Mouse (Mus musculus): ENCODE measurements around the gene Lsm6. TPM values are rescaled to one million over a fixed set of nuclear protein-coding genes. Genes with fewer than 3 reads are reported as not detected.

Lsm6 gene
- polyA plus RNA-seq, 1 experiment from 2014 or later: 286 TPM

GRCm38 (mm10) chr8:78808439-78808838, 12.5 kb downstream of the Lsm6 start:
- ATAC-seq (ENCODE audit: insufficient read depth) (no peak), DNase-seq (no peak)
- no peak overlapping the region for H3K4me2 ChIP-seq
- no peak overlapping the region for H3K4me3 ChIP-seq (ENCODE audit: low read depth, low read length)
- no peaks in the 10 kb centered on the region for H3K9me3 ChIP-seq (ENCODE audit: low read depth, low read length)
- TF ChIP-seq CTCF (IDR thresholded peaks at IDR 0.05; ENCODE audit: low read depth): no peak
- no peaks in the 10 kb centered on the region for H3K4me1 ChIP-seq (ENCODE audit: insufficient read depth)
- WGBS: 86% methylated on average over 5 of the region's 5 CpGs
- H3K36me3 ChIP-seq (ENCODE audit: insufficient read depth): peaks cover 87% of the 10 kb centered on the region
- H3K27me3 ChIP-seq (ENCODE audit: insufficient read depth, low read length): no peaks in the 10 kb centered on the region
- no peak overlapping the region for H3K9ac ChIP-seq
- H3K27ac ChIP-seq (ENCODE audit: low read depth): no peak overlapping the region

GRCm38 (mm10) chr8:78807283-78807682, 13.7 kb downstream of the Lsm6 start:
- TF ChIP-seq CTCF (IDR thresholded peaks at IDR 0.05; ENCODE audit: low read depth): no peak
- Histone ChIP-seq H3K27me3 (ENCODE audit: insufficient read depth, low read length) (no peaks in the 10 kb centered on the region), H3K4me2 (no peak overlapping the region), H3K27ac (ENCODE audit: low read depth) (no peak overlapping the region), H3K36me3 (ENCODE audit: insufficient read depth) (peaks cover 76% of the 10 kb centered on the region), H3K4me3 (ENCODE audit: low read depth, low read length) (no peak overlapping the region), H3K9me3 (ENCODE audit: low read depth, low read length) (no peaks in the 10 kb centered on the region), H3K4me1 (ENCODE audit: insufficient read depth) (no peaks in the 10 kb centered on the region), H3K9ac (no peak overlapping the region)
- WGBS: 84% methylated on average over 9 of the region's 9 CpGs
- ATAC-seq (ENCODE audit: insufficient read depth) (no peak), DNase-seq (no peak)

GRCm38 (mm10) chr8:78806006-78806405, 14.9 kb downstream of the Lsm6 start:
- DNase-seq (no peak), ATAC-seq (ENCODE audit: insufficient read depth) (no peak)
- H3K27ac ChIP-seq (ENCODE audit: low read depth): no peak overlapping the region
- peaks cover 66% of the 10 kb centered on the region for H3K36me3 ChIP-seq (ENCODE audit: insufficient read depth)
- H3K4me1 ChIP-seq (ENCODE audit: insufficient read depth): no peaks in the 10 kb centered on the region
- no peak overlapping the region for H3K4me3 ChIP-seq (ENCODE audit: low read depth, low read length)
- no peak overlapping the region for H3K9ac ChIP-seq
- H3K9me3 ChIP-seq (ENCODE audit: low read depth, low read length): no peaks in the 10 kb centered on the region
- WGBS: 87% methylated on average over 5 of the region's 5 CpGs
- no peak overlapping the region for H3K4me2 ChIP-seq
- no peaks in the 10 kb centered on the region for H3K27me3 ChIP-seq (ENCODE audit: insufficient read depth, low read length)
- no peak for TF ChIP-seq CTCF (IDR thresholded peaks at IDR 0.05; ENCODE audit: low read depth)

GRCm38 (mm10) chr8:78801201-78801600, 19.7 kb downstream of the Lsm6 start:
- DNase-seq: no peak
- no peaks in the 10 kb centered on the region for H3K27me3 ChIP-seq (ENCODE audit: insufficient read depth, low read length)
- no peak overlapping the region for H3K4me3 ChIP-seq (ENCODE audit: low read depth, low read length)
- H3K9ac ChIP-seq: no peak overlapping the region
- no peaks in the 10 kb centered on the region for H3K4me1 ChIP-seq (ENCODE audit: insufficient read depth)
- no peaks in the 10 kb centered on the region for H3K9me3 ChIP-seq (ENCODE audit: low read depth, low read length)
- H3K27ac ChIP-seq (ENCODE audit: low read depth): no peak overlapping the region
- ATAC-seq (ENCODE audit: insufficient read depth): no peak
- H3K36me3 ChIP-seq (ENCODE audit: insufficient read depth): peaks cover 20% of the 10 kb centered on the region
- 90% methylated on average over 6 of the region's 6 CpGs for WGBS
- TF ChIP-seq CTCF (IDR thresholded peaks at IDR 0.05; ENCODE audit: low read depth): no peak
- H3K4me2 ChIP-seq: no peak overlapping the region

- Histone ChIP-seq H3K4me2 (no peak overlapping the region), H3K4me3 (ENCODE audit: low read depth, low read length) (no peak overlapping the region), H3K9me3 (ENCODE audit: low read depth, low read length) (no peaks in the 10 kb centered on the region), H3K36me3 (ENCODE audit: insufficient read depth) (0 out of 2 replicates have a peak, but pooled peaks cover 3% of the 10 kb centered on the region), H3K9ac (no peak overlapping the region), H3K4me1 (ENCODE audit: insufficient read depth) (no peaks in the 10 kb centered on the region), H3K27ac (ENCODE audit: low read depth) (no peak overlapping the region), H3K27me3 (ENCODE audit: insufficient read depth, low read length) (no peaks in the 10 kb centered on the region)
- TF ChIP-seq CTCF (IDR thresholded peaks at IDR 0.05; ENCODE audit: low read depth): no peak
- ATAC-seq (ENCODE audit: insufficient read depth) (no peak), DNase-seq (no peak)
- 78% methylated on average over 3 of the region's 3 CpGs for WGBS
Measured at GRCm38 (mm10) chr8:78798671-78799070, 22.3 kb downstream of the Lsm6 start.

- H3K36me3 ChIP-seq (ENCODE audit: insufficient read depth): 0 out of 2 replicates have a peak, but pooled peaks cover 3% of the 10 kb centered on the region
- H3K27ac ChIP-seq (ENCODE audit: low read depth): no peak overlapping the region
- DNase-seq (no peak), ATAC-seq (ENCODE audit: insufficient read depth) (no peak)
- no peak for TF ChIP-seq CTCF (IDR thresholded peaks at IDR 0.05; ENCODE audit: low read depth)
- no peaks in the 10 kb centered on the region for H3K9me3 ChIP-seq (ENCODE audit: low read depth, low read length)
- H3K4me2 ChIP-seq: no peak overlapping the region
- no peaks in the 10 kb centered on the region for H3K27me3 ChIP-seq (ENCODE audit: insufficient read depth, low read length)
- H3K4me3 ChIP-seq (ENCODE audit: low read depth, low read length): no peak overlapping the region
- 85% methylated on average over 7 of the region's 7 CpGs for WGBS
- H3K9ac ChIP-seq: no peak overlapping the region
- H3K4me1 ChIP-seq (ENCODE audit: insufficient read depth): no peaks in the 10 kb centered on the region
Measured at GRCm38 (mm10) chr8:78797985-78798384, 23.0 kb downstream of the Lsm6 start.

GRCm38 (mm10) chr8:78793231-78793630, 27.7 kb downstream of the Lsm6 start:
- Histone ChIP-seq H3K4me1 (ENCODE audit: insufficient read depth) (no peaks in the 10 kb centered on the region), H3K27ac (ENCODE audit: low read depth) (no peak overlapping the region), H3K27me3 (ENCODE audit: insufficient read depth, low read length) (no peaks in the 10 kb centered on the region), H3K36me3 (ENCODE audit: insufficient read depth) (no peaks in the 10 kb centered on the region), H3K4me3 (ENCODE audit: low read depth, low read length) (no peak overlapping the region), H3K9ac (no peak overlapping the region), H3K4me2 (no peak overlapping the region), H3K9me3 (ENCODE audit: low read depth, low read length) (no peaks in the 10 kb centered on the region)
- ATAC-seq (ENCODE audit: insufficient read depth): no peak
- DNase-seq: no peak
- no peak for TF ChIP-seq CTCF (IDR thresholded peaks at IDR 0.05; ENCODE audit: low read depth)
- WGBS: 58% methylated on average over 4 of the region's 4 CpGs

- no peak for ATAC-seq (ENCODE audit: insufficient read depth)
- Histone ChIP-seq H3K4me3 (ENCODE audit: low read depth, low read length) (no peak overlapping the region), H3K36me3 (ENCODE audit: insufficient read depth) (no peaks in the 10 kb centered on the region), H3K27ac (ENCODE audit: low read depth) (no peak overlapping the region), H3K27me3 (ENCODE audit: insufficient read depth, low read length) (no peaks in the 10 kb centered on the region), H3K4me1 (ENCODE audit: insufficient read depth) (no peaks in the 10 kb centered on the region), H3K9ac (no peak overlapping the region), H3K4me2 (no peak overlapping the region), H3K9me3 (ENCODE audit: low read depth, low read length) (no peaks in the 10 kb centered on the region)
- no peak for DNase-seq
- no peak for TF ChIP-seq CTCF (IDR thresholded peaks at IDR 0.05; ENCODE audit: low read depth)
- 88% methylated on average over 9 of the region's 9 CpGs for WGBS
Measured at GRCm38 (mm10) chr8:78776816-78777215, 44.1 kb downstream of the Lsm6 start.

Measured in lung, embryonic 14.5 days (tissue).